Mouse (Mus musculus): Measurements from ENCODE around the gene Zbed4.
A peak's percentile ranks its signal among the peaks of the same experiment; 100 is the strongest.
"Not testable (repeated sequence)": the region's sequence is repeated elsewhere in the genome, so short reads cannot be mapped to it uniquely, and the experiment has no call there.

Gene Zbed4

GRCm38 (mm10) chr15:88751564-88752402 is at the start of gene Zbed4:
Gene Zbed4, plus strand, starts transcription at chr15:88751660.
- DNase-seq (ENCODE audit: low spot score in 2 of 2), result peak in 1 of 2 experiments; percentile 24

DNA sequence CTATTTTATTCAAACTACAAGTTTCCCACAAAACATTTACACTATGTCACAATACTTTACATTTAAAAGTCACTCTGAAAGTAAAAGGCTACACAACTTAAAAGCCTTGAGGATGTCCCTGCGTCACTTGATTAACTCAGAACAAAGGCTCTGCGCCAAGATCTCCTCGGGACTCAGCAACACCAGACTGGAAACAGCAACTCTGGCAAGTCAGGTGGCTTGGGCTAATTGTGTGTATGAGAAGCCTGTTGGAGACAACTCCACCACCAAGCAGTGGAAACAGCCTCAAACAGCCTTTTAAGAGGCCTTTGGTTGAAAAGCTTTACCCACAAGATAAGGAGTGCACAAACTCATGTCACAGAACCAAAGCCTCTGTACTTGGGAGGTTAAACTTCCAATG is 49.0 kb upstream of the Zbed4 start:
- DNase-seq (ENCODE audit: low spot score in 2 of 2), result no peak

- DNase-seq (ENCODE audit: low spot score in 2 of 2), result no peak
These were observed 47.2 kb upstream of the Zbed4 start for GRCm38 (mm10) chr15:88704284-88704683.

- DNase-seq (ENCODE audit: low spot score in 2 of 2), result no peak
These were observed 45.1 kb upstream of the Zbed4 start for GRCm38 (mm10) chr15:88706320-88706719.

DNA sequence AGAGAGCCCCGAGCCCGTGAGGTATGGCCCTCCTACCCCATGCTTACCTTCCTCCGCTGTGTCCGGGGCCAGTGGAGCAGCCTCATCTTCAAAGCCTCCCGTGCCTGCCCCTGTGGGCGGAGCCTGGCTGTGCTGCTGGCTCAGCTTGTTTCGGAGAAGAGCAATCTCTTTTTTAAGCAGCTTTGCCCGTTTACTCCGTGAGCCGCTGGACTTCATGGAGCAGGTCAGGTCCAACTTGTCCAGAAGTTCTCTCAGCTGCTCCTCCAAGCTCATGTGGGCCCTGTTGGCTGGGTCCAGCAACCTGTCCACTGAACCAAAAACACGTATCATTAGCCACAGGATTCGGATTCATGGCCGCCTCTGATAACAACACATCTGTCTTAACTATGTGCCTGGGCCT is 44.5 kb upstream of the Zbed4 start:
- DNase-seq (ENCODE audit: low spot score in 2 of 2), result not testable (repeated sequence)

DNA sequence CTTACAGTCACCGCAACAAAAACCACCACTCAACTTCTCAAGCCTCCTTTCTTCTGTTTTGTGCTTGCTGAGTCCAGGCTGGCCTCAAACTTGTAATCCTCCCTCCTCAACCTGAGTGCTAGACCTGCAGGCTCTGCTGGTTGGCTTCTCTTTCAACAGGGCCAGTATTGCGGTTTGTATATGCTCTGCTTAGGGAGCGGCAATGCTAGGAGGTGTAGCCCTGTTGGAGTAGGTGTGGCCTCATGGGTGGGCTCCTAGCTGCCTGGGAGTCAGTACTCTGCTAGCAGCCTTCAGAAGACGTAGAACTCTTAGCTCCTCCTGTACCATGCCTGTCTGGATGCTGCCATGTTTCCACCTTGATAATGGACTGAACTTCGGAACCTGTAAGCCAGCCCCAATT is 43.3 kb upstream of the Zbed4 start:
- DNase-seq (ENCODE audit: low spot score in 2 of 2), result no peak

DNA sequence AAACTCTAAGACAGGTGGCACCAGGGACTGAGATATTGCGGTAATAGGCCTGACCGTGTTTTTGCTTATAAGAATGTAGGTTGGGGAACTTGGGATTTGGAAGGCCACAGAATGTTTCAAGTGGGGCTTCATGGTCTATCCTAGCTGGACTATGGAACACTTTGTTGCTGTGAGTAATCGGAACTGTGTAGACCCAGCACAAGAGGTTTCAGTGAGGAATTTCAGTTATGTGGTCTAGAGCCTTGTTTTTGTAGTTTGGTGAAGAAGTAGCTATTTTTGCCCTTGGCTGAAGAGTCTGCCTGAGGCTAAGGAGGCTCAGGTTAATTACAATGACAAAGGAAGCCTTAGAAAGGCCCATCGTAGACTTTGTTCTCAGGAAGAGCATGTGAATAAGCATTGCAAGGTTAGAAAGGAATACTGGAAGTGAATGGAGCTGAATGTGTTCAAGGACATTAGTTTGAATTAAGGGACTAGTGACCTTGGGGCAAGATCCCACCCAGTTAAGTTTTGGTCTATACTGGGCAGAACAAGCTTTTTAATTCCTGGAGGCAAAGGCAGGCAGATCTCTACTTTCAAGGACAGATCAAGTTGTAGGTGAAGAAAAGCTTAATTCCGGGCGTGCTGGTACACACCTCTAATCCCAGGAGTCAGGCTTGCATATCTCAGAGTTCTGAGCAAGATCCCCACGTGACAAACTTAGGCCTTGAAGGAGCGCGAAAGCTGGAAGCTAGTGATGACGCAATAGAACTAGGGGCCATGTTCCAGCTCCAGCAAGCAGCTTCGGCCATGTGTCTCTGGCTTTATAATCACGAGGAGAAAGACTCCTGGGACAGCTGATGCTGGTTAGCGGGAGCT is 42.6 kb upstream of the Zbed4 start:
- DNase-seq (ENCODE audit: low spot score in 2 of 2), result no peak

DNA sequence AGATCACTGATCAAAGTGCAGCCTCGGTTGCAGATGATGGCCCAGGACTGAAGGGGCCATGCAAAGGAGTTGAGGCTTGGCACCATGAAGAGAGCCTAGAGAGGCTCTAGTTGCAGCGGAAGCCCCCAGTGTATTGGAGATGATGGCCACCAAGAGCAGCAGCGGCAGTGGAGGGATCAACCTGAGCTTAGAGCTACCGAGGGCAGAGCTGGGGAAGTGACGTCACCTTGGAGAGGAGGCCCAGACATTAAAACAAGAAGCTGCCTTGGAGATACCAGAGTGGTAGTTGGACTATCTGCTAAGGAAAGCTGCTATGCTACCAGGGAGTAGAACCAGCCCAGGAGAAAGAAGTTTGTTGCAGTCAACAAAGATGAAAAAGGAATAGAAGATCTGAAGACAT is 41.6 kb upstream of the Zbed4 start:
- no peak for DNase-seq (ENCODE audit: low spot score in 2 of 2)

DNA sequence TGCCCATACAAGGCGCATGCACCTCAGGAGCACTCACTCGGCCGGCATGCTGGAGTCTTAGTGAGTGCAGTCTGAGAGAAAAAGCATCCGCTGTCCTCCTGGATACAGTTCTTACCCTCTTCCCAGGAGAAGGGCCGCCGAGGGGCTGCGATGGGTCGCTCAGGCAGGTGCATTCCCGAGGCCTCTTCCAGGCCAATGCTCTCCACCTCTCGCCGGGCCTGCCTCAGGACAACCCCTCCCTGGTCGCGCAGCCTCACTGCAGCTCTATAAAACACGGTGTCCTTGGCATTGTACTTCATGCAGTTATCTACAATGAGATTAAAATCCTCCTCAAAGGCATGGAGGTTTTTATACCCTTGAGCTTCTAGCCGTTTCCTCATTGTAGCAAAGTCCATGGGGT is 39.0 kb upstream of the Zbed4 start:
- no peak for DNase-seq (ENCODE audit: low spot score in 2 of 2)

GRCm38 (mm10) chr15:88714021-88714589 is 37.4 kb upstream of the Zbed4 start:
- DNase-seq (ENCODE audit: low spot score in 2 of 2), result no peak

- no peak for DNase-seq (ENCODE audit: low spot score in 2 of 2)
These were observed 35.1 kb upstream of the Zbed4 start for GRCm38 (mm10) chr15:88716350-88716749.

DNA sequence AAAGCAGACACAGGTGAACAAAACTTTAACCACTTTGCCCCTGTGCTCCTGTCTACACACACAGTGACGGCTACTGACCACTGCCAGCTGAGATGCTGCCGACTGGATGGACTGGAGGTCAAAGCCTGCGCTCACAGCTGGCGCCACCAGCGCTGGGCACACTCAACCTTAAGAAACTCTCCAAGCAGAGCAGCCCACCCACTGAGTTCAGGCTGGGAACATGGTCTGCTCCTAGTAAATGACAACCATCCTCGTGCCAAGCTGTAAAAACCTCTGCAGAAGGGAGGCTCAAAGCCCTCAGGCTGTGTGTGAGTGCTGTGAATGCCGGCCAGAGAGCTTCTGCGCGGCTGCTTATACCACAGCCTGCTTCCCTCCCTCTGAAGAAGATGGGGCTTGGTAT is 34.2 kb upstream of the Zbed4 start:
- no peak for DNase-seq (ENCODE audit: low spot score in 2 of 2)

DNA sequence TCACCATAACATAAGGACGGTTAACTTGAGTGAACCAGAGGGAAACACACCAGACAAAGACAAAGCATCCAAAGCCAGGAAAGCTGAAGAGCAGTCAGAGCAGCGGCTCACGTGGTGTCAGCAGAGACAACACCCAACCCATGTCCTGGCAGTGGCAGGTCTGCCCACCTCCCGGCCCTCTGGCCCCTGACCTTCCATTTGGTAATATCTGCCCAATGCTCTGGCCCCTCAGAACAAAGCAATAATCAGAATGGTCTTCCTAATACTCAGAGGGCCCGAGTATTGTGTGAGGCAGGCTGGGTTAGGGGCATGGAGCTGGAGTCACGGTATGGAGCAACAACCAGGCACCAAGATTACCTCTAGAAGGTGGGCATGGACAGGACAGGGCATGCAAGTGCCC is 28.3 kb upstream of the Zbed4 start:
- no peak for DNase-seq (ENCODE audit: low spot score in 2 of 2)

DNA sequence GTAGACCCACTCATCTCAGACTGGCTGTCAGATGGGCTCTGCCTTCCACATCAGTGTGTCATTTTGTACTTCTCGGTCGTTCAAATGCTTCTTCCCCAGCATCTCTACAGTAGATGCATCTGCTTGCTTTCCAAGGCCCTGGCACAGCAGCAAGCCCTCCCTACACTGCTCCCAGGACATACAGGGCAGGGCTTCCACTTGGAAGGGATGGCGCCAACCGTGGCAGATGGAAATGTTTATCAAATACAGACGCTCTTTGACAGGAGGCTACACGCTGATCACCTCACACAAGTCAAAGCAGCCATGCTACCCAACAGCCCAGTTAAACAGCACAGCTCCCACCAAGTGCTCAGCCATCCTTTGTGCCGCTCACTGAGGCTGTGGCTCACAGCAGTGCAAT is 27.1 kb upstream of the Zbed4 start:
- no peak for DNase-seq (ENCODE audit: low spot score in 2 of 2)

DNA sequence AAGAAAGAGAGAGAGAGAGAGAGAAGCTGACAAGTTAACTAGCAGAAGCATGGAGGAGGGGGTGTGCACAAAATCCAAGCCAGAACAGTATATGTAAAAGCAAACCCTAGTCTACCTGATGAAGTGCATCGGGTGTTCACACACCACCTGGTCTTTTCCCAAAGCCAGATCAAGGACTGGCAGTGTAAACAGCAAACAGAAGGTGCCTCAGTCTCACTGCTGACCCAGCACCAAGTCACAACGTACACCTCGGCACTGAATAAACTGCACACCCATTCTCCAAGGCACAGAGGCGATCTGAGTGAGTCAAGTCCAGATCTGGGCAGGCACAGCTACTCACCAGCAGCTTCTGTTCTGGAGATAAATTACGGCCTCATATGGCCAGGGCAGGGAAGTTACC is 26.4 kb upstream of the Zbed4 start:
- DNase-seq (ENCODE audit: low spot score in 2 of 2), result no peak

GRCm38 (mm10) chr15:88727204-88727603 is 24.3 kb upstream of the Zbed4 start:
- DNase-seq (ENCODE audit: low spot score in 2 of 2), result no peak

GRCm38 (mm10) chr15:88730717-88731116 is 20.7 kb upstream of the Zbed4 start:
- no peak for DNase-seq (ENCODE audit: low spot score in 2 of 2)

DNA sequence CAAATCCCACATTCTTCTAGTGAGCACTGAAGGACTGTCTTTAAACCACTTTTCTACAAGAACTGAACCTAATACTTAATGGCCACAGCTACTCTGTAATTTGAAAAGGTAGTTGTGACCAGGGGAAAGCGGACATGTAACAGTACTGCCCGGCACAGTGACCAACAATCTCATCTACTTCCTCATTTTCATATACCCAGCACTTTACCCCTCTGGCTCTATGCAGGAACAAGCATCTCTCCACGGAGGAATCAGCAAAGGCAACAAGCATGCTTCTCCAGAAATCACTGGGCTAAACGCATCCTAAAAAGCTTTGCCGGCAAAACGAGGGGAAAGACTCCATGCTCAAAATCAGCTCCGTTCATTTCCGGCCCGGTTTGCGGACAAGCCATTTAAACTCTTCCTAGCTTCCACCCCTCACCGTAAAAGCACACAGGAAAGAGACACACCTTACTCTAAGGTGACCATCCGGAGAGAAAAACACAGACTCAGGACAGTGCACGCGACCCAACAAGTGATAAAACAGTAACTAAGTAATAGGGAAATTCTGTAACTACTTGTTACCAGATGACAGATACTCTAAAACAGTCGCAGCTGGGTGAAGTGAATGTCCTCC is 18.9 kb upstream of the Zbed4 start:
- no peak for DNase-seq (ENCODE audit: low spot score in 2 of 2)

- peak; percentile 42 to 44 for DNase-seq (ENCODE audit: low spot score in 2 of 2)
These were observed 18.3 kb upstream of the Zbed4 start for GRCm38 (mm10) chr15:88733041-88733751.

DNA sequence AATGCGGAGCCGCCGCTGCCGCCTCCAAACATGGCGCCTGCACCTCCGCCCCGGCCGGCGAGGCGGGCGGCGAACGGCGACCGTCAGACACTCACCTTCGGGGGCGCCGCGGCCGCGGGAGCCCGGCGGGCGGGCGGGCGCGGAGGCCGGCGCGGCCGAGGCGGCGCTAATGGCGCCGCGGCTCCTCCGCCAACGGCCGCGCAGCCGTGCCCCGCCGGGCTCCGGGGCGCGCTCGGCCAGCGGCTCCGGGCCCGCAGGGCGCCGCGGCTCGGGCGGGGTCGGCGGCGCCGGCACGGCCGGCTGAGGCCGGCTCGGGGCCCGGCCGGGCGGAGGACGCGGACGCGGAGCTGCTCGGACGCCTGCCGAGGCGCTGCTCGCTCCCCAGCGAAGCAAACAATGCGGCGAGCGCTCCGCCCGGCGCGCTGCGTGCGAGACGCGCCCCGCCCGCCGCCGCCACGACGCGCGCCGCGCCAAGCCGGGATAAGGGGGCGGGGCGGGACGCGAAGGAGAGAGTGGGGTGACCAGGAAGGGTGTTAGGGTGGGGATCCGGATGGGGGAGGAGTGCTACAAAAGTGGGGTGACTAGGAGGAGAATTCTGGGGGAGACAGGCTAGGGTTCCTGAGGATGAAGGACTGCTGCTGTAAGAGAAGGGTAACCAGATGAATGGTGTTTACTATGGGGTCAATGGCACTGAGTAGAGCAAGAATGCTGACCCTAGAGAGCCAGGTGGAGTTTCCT is 17.5 kb upstream of the Zbed4 start, which contains the start of gene Brd1:
Brd1 (minus strand) TSS at position 400 of the 738 bp plus-strand sequence.
- peak; percentile 44 to 60 for DNase-seq (ENCODE audit: low spot score in 2 of 2)

DNA sequence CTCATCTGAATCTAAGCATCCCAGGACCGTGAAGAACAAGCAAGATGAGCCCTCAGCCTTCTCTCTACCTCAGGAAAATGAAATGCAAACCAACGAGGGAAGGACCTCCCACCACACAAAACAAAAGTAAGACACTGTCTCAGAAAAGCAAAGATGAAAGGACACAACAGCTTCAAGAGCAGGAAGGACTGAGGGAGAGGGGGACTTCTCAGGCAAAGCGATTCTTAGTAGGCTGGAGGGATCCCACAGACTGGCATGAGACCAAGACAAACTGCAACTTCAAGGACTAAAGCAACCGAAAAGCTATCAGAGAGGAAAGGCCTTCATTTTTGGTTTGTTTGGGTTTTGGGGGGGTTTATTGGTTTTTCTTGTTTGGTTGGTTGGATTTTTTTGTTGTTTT is 15.3 kb upstream of the Zbed4 start:
- no peak for DNase-seq (ENCODE audit: low spot score in 2 of 2)
